Mouse (Mus musculus) bone marrow, adult 2 months (tissue): Measurements from ENCODE around the gene Mbl1. TPM values are rescaled to one million over a fixed set of nuclear protein-coding genes. Genes with fewer than 3 reads are reported as not detected.

ENCODE experiments used
- H3K27ac ChIP-seq: fragments of 200-500 bp; 2 replicates; pipeline ENCODE4 v1.5.1; 2012; ENCODE audit warnings: low read depth, mild to moderate bottlenecking, control low read depth, inconsistent platforms, low read length; ENCODE audit not compliant: control insufficient read depth, poor library complexity, insufficient read depth
- H3K4me1 ChIP-seq: fragments of 200-500 bp; 2 replicates; pipeline ENCODE4 v1.6.1; 2011; ENCODE audit warnings: low read length; ENCODE audit not compliant: control insufficient read depth, insufficient read depth
- H3K4me3 ChIP-seq: fragments of 200-500 bp; replicated peaks from 2 replicates; pipeline ENCODE3; 2011; ENCODE audit warnings: mild to moderate bottlenecking, low read depth, low read length, control low read depth; ENCODE audit not compliant: control insufficient read depth
- CTCF ChIP-seq: fragments of 200-500 bp; IDR thresholded peaks from 2 replicates; pipeline ENCODE4 v1.5.1; 2011; ENCODE audit warnings: low read length, control low read depth; ENCODE audit not compliant: control insufficient read depth, insufficient read depth
- POLR2A ChIP-seq: fragments of 200-500 bp; IDR thresholded peaks from 2 replicates; pipeline ENCODE4 v1.6.1; 2011; ENCODE audit warnings: low read depth, mild to moderate bottlenecking, control low read depth, low read length, borderline replicate concordance; ENCODE audit not compliant: control insufficient read depth
- WGBS: fragments of 180-500 bp; shearing (Covaris S2); methylation state at CpG from one replicate; pipeline ENCODE4 v1.1.7; 2018; 5-methylcytosine and 5-hydroxymethylcytosine counted together
- polyA plus RNA-seq: library from polyadenylated mRNA; stranded (reverse); fragments of >200 nt; gene quantifications from 2 replicates; pipeline ENCODE4 v1.2.4, GENCODE M21; 2011; ENCODE audit warnings: low replicate concordance; ENCODE audit not compliant: missing spikeins, insufficient read depth, insufficient read length

Gene Mbl1
- polyA plus RNA-seq, 1 experiment = not detected

DNA sequence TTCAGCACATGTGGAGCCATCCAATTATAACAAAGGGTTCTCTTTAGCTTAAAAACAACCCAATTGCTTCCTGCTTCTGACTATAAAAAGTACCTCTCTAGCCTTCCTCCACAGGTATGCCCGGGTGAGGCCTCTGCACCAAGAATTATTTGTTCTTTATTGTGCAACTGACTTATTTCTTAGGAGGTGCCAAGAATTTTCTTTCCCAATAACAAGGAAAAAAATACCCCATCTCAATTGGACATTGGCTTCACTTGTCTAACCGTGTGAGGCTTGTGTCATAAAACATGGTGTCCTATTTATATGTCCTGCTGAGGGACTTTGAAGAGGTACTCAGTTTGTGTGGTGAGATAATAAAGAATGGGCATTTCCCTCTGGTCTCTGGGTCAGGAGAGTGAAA, 19.3 kb downstream of the Mbl1 start:
- H3K27ac ChIP-seq = no peak overlapping the region
- H3K4me3 ChIP-seq = no peak overlapping the region
- no peaks in the 10 kb centered on the region for H3K4me1 ChIP-seq
- no peak for TF ChIP-seq POLR2A
- no peak for TF ChIP-seq CTCF
- 74% methylated on average over 2 of the region's 2 CpGs for WGBS

DNA sequence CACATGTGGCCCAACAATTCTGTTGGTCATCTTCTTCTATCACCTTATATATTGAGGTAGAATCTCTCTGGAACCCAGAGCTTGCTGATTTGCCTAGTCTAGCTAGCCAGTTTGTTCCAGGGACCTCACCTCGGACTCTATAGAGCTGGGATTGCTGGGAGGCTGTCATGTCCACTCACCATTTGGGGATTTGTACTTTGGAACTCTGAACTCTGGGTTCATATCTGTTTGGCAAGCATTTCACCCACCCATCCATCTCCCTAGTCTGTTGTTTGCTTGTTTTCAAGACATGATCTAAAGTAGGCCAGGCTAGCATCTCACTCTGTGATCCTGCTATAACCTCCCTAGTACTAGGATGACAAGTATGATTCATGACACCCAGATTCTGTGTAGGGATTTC, 23.5 kb downstream of the Mbl1 start:
- 55% methylated on average over 1 of the region's 1 CpGs for WGBS
- Histone ChIP-seq H3K4me1 (no peaks in the 10 kb centered on the region), H3K4me3 (no peak overlapping the region), H3K27ac (no peak overlapping the region)
- TF ChIP-seq POLR2A (no peak), CTCF (no peak)

DNA sequence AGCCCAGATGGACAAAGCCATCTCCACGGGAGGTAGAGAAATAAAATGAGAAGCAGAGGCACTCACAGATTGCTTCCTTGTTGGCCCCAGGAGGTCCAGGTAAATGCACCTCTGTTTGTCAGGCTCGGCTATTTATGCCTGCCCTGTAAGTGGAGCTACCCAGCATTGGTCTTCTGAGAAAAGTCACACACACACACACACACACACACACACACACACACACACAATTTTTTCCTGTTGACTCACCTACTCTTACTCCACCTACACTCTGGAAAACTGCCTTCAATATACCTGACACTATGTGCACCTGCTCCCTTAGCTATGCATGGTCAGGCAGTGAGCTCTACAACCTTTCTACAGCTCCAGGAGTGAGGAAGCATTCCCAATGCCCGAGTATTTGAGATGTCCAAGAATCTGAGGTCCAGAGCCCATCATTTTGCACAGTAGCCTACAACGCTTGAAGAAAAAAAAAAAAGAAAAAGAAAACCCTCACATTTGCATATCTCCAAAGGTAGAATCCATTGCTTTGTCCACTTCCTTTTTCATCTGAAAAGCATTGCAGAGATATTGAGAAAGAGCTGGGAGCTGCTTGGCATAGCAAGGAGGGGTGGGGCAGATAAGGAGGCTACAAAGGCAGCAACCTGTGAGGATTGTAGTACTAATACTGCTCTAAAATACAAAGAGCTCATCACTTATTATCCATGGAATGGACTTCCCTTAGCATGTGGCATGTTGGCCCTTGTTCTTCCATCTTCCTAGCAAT, 34.0 kb downstream of the Mbl1 start, which contains the start of gene Sftpd:
Gene Sftpd, minus strand, starts transcription at position 91 of the 763 bp plus-strand sequence.
- no peaks in the 10 kb centered on the region for H3K4me1 ChIP-seq
- H3K27ac ChIP-seq = no peak within 1 kb of the TSS
- no peak within 1 kb of the TSS for H3K4me3 ChIP-seq
- 63% methylated on average over 4 of the region's 4 CpGs for WGBS
- no peak for TF ChIP-seq POLR2A
- TF ChIP-seq CTCF = no peak

DNA sequence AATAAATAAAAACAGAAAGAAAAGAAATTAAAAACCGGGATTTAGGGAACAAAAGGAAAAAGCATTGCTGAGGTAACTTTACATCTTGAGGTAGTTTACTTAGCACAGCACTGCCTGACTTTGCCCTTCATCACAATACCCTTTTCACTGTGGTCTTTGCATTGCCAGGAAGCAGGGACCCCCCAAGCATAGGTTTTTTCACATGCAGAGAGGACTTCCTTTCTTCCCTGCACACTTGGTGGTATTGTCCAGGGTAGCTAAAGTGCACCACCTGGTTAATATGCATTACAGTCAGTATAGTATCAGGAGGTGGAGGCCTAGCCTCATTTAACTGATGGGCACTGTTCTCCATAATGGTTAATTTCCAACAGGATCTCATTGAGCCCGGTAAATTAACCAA, 38.2 kb downstream of the Mbl1 start:
- Histone ChIP-seq H3K27ac (no peak overlapping the region), H3K4me3 (no peak overlapping the region), H3K4me1 (no peaks in the 10 kb centered on the region; the same call in 1 of the 2 replicates)
- WGBS = 85% methylated on average over 2 of the region's 2 CpGs
- TF ChIP-seq CTCF (no peak), POLR2A (no peak)

DNA sequence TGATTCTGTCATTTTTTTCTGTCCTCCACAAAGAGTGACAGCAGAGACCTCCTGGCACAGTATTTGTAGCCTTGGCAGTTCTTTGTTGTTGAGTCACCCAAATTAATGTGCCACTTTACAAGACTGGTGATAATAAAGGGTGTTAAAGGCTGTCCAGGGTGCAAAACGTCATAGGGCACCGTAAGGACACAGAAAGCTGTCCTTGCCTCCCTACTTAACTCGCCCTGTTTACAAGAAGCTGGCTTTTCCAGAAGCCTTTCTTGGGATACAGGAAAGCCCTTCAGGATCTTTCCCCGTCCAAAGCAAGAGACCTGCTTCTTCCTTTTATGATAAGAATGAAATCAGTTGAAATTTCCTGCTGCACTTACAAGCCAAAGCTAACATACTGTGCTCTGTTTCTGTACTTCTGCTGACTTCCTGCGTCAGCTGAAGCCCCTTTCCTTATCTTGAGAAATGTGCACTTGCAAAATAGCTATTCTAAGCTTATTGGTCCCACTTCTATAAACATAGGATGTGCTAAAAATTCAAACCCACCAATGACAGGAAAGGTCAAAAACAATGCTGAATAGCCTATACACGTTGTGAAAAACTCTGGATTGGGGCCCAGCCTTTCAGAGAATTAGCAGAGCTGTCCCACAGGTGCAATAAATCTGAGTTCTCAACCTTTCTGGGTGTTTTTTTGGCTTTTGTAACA, 46.9 kb downstream of the Mbl1 start:
- H3K27ac ChIP-seq = no peak overlapping the region
- no peaks in the 10 kb centered on the region; the same call in 1 of the 2 replicates for H3K4me1 ChIP-seq
- TF ChIP-seq CTCF = no peak
- TF ChIP-seq POLR2A = no peak
- H3K4me3 ChIP-seq = no peak overlapping the region
- WGBS = 35% methylated on average over 6 of the region's 6 CpGs

Other genes starting within 250 kb of the Mbl1 start
- gene Tspan14, start 184.7 kb upstream of the Mbl1 start, polyA plus RNA-seq = 23.3 and 41.2 TPM in 2 replicates
- gene Fam213a, start 137.7 kb upstream of the Mbl1 start, polyA plus RNA-seq = 114 and 196 TPM in 2 replicates
- not detected in 2 replicates for gene Dydc2, start 82.2 kb upstream of the Mbl1 start, polyA plus RNA-seq
- 2.5 TPM in 1 of 2 replicates, not detected in the other for gene Dydc1, start 78.5 kb upstream of the Mbl1 start, polyA plus RNA-seq
- gene Mat1a, start 46.4 kb upstream of the Mbl1 start, polyA plus RNA-seq = 1.4 and 7.5 TPM in 2 replicates
- not detected in 2 replicates for gene Sftpa1, start 19.7 kb upstream of the Mbl1 start, polyA plus RNA-seq
- 0.77 and 1.2 TPM in 2 replicates for gene Sftpd, start 33.7 kb downstream of the Mbl1 start, polyA plus RNA-seq
- gene Gm2832, start 127.3 kb downstream of the Mbl1 start, polyA plus RNA-seq = not detected in 2 replicates
- not detected in 2 replicates for gene Gm5798, start 197.2 kb downstream of the Mbl1 start, polyA plus RNA-seq
- not detected in 2 replicates for gene Gm7945, start 234.9 kb downstream of the Mbl1 start, polyA plus RNA-seq